Mouse (Mus musculus) cerebellum, postnatal 36 days (tissue): Measurements from ENCODE around the gene Abhd15.
A peak's percentile ranks its signal among the peaks of the same experiment; 100 is the strongest.

Source experiments
- DNase-seq, 2 experiments: peaks; one replicate each; pipeline ENCODE4 v3.0.0; 2021 to 2022; ENCODE audit warnings: mixed read lengths in 2 of 2

Gene Abhd15

GRCm38 (mm10) chr11:77493512-77494343 lies 21.2 kb upstream of the Abhd15 start, which contains the start of gene Git1:
Git1 (plus strand) TSS chr11:77493562.
- DNase-seq = peak; percentile 54 to 65

DNA sequence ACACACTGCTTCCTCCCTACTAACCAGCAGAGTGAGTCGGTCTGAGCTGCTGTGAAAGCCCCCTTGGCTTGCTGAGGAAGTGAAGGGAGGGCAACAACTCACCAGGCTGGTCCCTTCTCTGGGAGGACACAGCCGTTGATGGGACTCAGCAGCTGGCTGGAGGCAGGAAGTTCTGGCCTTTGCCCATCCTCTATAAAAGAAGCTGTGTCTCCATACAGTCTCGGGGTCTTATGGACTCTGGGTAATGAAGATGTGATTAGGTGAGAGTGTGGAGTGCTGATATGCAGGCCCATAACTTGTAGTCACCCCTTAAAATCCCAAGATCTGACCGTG lies 20.6 kb upstream of the Abhd15 start:
- DNase-seq = no peak

DNA sequence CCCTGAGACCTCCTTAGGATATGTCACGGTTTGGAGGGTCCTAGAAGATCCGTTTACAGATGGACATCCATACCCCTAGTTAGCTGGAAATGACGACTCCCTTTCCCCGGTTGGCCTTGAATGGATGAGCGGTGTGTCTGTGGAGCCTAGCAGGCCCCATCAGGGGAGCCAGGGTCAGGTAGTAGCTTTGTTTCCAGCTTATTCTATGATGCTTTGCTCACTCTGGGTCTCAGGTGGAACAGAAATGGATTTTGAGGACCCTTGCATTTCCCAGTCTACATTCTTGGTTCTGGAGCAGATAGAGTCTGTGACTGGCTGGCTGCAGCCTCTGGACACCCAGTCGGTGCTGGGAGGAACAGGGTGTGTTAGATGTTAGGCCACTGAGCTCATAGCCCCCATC lies 20.1 kb upstream of the Abhd15 start:
- DNase-seq = no peak

DNA sequence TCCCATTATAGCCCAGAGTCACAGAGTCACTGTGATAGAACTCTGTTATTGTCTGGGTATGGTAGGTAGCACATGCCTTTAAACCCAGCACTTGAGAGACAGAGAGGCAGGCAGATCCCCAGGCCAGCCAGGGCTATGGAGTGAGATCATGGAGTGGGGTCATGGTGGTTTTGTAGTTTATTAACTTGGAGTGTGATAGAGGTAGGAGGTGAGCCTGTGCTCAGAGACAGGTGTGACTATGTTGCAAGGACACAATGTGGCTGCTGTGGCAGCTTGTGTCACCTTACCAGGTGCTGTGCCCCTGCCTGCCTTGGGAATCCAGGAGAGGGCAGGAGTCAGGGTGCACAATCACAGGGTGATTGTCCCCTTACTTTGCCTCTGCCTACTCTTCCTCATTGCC lies 19.4 kb upstream of the Abhd15 start:
- DNase-seq = no peak

GRCm38 (mm10) chr11:77497341-77497756 lies 17.6 kb upstream of the Abhd15 start:
- DNase-seq = no peak

DNA sequence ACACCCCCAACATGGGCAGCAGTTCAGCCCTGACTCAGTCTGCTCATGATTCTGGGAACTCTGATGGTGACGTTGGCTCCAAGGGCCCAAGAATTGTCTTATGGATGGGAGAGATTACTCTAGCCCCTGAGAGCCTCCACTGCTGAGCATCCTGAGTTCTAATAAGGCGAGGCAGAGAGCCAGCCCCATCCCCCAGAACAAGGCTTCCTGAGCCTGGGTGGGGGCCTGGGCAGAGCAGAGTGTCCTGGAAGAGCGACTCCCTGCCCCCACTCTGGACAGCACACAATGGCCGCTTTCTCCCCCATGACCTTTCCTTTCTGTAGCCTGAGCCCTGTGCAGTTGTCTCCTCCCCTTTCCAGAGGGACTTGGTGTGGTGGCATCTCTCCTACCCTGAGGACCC lies 17.1 kb upstream of the Abhd15 start:
- DNase-seq = no peak

GRCm38 (mm10) chr11:77498261-77499139 lies 16.4 kb upstream of the Abhd15 start:
- no peak for DNase-seq

DNA sequence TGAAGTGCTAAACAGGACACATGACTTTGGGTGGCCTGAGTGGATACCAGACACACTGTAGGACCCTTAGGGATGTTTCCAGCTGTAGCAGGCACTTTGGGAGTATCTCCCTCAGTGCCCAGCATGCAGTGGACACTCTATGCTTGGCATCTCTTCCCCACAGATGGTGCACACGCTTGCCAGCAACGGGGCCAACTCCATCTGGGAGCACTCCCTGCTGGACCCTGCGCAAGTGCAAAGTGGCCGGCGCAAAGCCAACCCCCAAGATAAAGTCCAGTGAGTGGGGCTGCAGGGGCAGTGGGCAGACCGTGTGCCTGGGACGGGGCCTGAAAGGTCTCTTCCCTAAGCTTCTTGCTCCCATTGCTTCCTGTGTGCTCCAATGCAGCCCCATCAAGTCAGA lies 15.6 kb upstream of the Abhd15 start:
- peak; percentile 82 to 83 for DNase-seq

DNA sequence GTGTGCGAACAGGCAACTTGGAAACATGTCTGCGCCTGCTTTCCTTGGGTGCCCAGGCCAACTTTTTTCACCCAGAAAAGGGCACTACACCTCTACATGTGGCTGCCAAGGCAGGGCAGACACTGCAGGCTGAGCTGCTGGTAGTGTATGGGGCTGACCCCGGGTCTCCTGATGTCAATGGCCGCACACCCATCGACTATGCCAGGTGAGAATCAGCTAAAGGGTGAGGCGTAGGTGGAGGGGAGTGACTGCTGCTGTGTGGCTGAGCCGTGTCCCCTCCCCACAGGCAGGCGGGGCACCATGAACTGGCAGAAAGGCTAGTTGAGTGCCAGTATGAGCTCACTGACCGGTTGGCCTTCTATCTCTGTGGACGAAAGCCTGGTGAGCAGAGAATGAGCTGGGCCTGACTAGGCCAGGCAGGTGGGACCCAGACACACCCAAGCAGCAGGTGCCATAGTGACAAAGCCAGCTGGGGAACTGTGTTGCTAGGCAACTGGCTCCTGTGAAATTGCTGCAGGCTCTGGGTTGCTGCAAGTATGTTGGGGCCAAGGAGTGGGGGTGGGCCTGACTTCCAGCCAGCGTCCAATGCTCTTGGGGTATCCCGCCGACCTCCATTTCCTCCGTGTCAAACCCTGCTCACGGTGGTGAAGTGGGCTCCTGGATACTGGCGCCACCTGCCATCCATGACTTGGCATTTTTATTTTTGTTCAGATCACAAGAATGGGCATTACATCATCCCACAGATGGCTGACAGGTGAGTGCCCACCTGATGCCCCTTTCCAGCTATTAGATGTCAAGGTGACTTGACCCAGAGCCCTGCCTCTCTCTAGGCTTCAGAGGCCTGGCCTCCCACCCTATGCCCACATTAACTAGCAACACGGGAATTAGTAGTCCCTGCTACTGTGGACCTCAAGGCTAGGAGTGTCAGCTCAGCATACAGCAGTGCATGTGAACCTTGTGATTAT lies 14.3 kb upstream of the Abhd15 start:
- no peak for DNase-seq

GRCm38 (mm10) chr11:77501392-77501791 lies 13.5 kb upstream of the Abhd15 start:
- peak; percentile 83 to 86 for DNase-seq

GRCm38 (mm10) chr11:77501971-77502370 lies 12.9 kb upstream of the Abhd15 start:
- no peak for DNase-seq

- no peak for DNase-seq
These were observed 12.4 kb upstream of the Abhd15 start for GRCm38 (mm10) chr11:77502481-77502880.

- DNase-seq = no peak
These were observed 11.4 kb upstream of the Abhd15 start for GRCm38 (mm10) chr11:77503511-77503910.

DNA sequence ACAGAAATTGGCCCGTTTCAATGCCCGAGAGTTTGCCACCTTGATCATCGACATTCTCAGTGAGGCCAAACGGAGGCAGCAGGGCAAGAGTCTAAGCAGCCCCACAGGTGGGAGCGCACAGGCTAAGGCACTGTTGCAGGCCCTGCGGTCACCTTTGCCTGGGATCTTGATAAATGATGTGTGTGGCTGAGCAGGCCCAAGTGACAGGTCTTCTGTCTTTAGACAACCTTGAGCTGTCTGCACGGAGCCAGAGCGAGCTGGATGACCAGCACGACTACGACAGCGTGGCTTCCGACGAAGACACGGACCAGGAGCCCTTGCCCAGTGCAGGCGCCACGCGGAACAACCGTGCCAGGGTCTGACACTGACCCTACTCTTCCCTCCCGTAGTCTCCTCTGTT lies 10.5 kb upstream of the Abhd15 start:
- no peak for DNase-seq

DNA sequence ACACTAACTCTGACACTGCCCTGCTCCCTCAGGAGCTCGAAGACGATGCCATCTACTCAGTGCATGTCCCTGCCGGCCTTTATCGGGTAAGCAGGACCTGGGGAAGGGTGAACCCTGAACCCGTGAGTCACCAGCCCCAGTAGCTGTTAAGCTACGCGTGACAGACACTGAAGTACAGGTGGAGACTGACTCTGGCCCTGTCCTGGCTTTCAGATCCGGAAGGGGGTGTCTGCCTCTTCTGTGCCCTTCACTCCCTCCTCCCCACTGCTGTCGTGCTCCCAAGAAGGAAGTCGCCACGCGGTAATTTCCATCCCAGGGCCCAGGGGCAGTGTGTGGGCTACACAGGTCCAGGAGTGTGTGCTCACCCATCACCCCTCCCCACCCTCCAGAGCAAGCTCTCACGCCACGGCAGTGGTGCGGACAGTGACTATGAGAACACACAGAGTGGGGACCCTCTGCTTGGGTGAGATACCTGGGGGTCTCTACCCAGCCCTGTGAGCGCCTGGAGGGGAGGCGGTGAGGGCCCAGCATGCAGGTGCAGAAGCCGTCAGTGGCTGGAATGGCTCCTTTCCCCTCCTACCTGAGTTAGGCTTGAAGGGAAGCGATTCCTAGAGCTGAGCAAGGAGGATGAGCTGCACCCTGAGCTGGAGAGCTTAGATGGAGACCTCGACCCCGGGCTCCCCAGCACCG lies 9.5 kb upstream of the Abhd15 start:
- no peak for DNase-seq

- no peak for DNase-seq
These were observed 8.6 kb upstream of the Abhd15 start for GRCm38 (mm10) chr11:77506273-77506672.

DNA sequence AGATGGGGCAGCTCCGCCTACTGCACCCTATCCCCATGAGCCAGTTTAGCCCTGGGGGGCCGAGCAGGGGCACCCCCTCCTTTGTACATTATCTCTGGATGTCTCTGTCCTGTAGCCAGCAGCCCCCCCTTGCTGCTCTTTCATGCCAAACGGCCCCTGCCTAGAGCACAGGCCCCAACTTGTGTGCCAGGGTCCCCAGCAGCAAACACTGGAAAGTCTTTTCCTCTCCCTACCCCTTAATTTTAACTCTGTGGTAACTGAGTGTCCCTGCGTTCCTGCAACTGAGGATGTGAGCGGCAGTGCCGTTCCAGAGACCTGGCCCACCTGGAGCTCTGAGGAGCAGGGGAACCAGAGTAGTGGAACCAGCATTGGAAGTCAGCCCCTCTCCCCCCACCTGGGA lies 8.0 kb upstream of the Abhd15 start:
- DNase-seq = no peak

DNA sequence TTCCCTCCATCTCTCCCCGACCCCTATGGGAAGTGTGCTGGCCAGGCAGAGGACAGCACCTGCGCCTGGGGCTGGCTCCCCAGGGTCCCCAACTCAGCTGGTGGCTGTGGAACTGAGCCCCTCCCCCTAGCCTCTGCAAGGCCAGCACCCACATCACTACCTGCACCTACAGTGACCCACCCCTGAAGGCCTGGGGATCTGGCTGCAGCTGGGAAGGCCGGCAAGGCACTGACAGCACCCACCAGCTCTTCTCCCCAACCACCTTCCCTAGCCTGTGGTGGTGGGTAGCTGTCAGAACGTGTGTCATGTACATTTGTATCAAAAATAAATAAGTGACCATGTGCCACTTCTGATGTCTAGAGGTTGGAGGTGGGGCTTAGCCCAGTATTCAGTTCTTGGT lies 7.5 kb upstream of the Abhd15 start:
- DNase-seq = no peak

- DNase-seq = peak; percentile 76 to 84
These were observed 6.6 kb upstream of the Abhd15 start for GRCm38 (mm10) chr11:77508068-77509021.

GRCm38 (mm10) chr11:77511336-77511735 lies 3.6 kb upstream of the Abhd15 start:
- DNase-seq = no peak
